Mouse (Mus musculus): ENCODE measurements around the gene Prickle3. TPM values are rescaled to one million over a fixed set of nuclear protein-coding genes. Genes with fewer than 3 reads are reported as not detected.

Gene Prickle3
- total and polyA plus RNA-seq, 3 experiments = 1.2 to 3.3 TPM; not detected in 1

DNA sequence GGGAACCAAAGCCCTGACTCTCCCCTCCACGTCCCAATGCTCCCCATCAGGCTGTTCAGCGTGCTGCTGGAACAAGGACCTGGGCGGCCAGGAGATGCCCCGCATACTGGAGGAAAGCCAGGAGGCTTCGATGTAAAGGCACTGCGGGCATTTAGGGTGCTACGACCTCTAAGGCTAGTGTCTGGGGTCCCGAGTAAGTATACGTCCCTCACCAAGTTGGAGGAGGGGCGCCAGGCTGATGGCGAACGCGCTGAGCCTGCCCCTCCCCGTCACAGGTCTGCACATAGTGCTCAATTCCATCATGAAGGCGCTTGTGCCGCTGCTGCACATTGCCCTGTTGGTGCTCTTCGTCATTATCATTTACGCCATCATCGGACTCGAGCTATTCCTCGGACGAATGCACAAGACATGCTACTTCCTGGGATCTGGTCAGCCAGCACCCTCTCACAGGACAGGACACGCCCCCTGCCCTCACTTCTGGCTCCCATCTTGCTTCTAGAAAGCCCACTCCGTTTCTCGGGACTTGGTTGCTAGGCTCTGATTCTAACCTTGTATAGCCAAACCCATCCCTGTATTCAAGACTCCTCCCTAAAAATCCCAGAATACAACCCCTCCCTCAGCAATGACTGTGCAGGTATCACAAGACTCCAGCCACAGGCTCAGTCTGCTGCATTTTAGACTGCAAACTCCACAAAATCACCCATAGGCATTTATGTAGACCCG lies 46.4 kb upstream of the Prickle3 start:
- Histone ChIP-seq H3K27me3 (ENCODE audit: control insufficient read depth in 1 of 2, insufficient read depth in 2 of 2, low read length in 2 of 2) (peaks cover 0 to 8% of the 10 kb centered on the region in 2 experiments; a peak in 3 of 4 replicates), H3K79me2 (ENCODE audit: control insufficient read depth, insufficient read depth, low read length, poor library complexity) (no peaks in the 10 kb centered on the region), H3K4me3 (ENCODE audit: control insufficient read depth in 1 of 2, insufficient read depth in 1 of 2, low read depth in 2 of 2, low read length in 2 of 2) (no peak overlapping the region), H3K4me1 (ENCODE audit: control insufficient read depth in 1 of 2, insufficient read depth in 2 of 2, low read length in 2 of 2) (peaks cover 0 to 2% of the 10 kb centered on the region in 2 experiments; a peak in 1 of 4 replicates), H3K36me3 (ENCODE audit: control insufficient read depth in 1 of 2, insufficient read depth in 2 of 2, low read length in 2 of 2) (peaks cover 0 to 2% of the 10 kb centered on the region in 2 experiments; a peak in 2 of 4 replicates), H3K9me3 (replicated peaks; ENCODE audit: insufficient read depth, low read length) (no peaks in the 10 kb centered on the region), H3K27ac (ENCODE audit: control insufficient read depth, low read depth, low read length) (no peak overlapping the region), H3K9ac (ENCODE audit: control insufficient read depth, low read depth, low read length, poor library complexity, severe bottlenecking) (no peak overlapping the region)
- DNase-seq (ENCODE audit: low read depth, low spot score) = no peak
- TF ChIP-seq POLR2AphosphoS2 (IDR thresholded peaks at IDR 0.05; ENCODE audit: low read length) (no peak), POLR2A (IDR thresholded peaks at IDR 0.05; ENCODE audit: control insufficient read depth in 1 of 2, insufficient read depth in 1 of 2, low read depth in 1 of 2, low read length in 2 of 2, poor library complexity in 1 of 2) (no peak), NRF1 (IDR thresholded peaks at IDR 0.05; ENCODE audit: insufficient read depth, low read depth, low read length, poor library complexity, severe bottlenecking) (no peak), SMC3 (IDR thresholded peaks at IDR 0.05; ENCODE audit: low read depth, low read length) (no peak), MEF2A (IDR thresholded peaks at IDR 0.05; ENCODE audit: extremely low read depth, insufficient replicate concordance, low read depth, low read length, poor library complexity, severe bottlenecking) (no peak), RCOR1 (IDR thresholded peaks at IDR 0.05; ENCODE audit: low read depth, low read length) (no peak), TAL1 (IDR thresholded peaks at IDR 0.05; ENCODE audit: low read length) (no peak), GABPA (IDR thresholded peaks at IDR 0.05; ENCODE audit: low read depth, low read length) (no peak), EP300 (IDR thresholded peaks at IDR 0.05; ENCODE audit: low read depth in 1 of 2, low read length in 2 of 2) (no peak)

GRCm38 (mm10) chrX:7617889-7618551 lies 39.0 kb upstream of the Prickle3 start:
- DNase-seq (ENCODE audit: low read depth, low spot score) = no peak
- H3K36me3 ChIP-seq (ENCODE audit: control insufficient read depth in 1 of 2, insufficient read depth in 2 of 2, low read length in 2 of 2) = no peaks in the 10 kb centered on the region
- H3K79me2 ChIP-seq (ENCODE audit: control insufficient read depth, insufficient read depth, low read length, poor library complexity) = no peaks in the 10 kb centered on the region
- no peaks in the 10 kb centered on the region for H3K4me1 ChIP-seq (ENCODE audit: control insufficient read depth in 1 of 2, insufficient read depth in 2 of 2, low read length in 2 of 2)
- H3K4me3 ChIP-seq (ENCODE audit: control insufficient read depth in 1 of 2, insufficient read depth in 1 of 2, low read depth in 2 of 2, low read length in 2 of 2) = no peak overlapping the region
- no peak for TF ChIP-seq MAX (IDR thresholded peaks at IDR 0.05; ENCODE audit: low read length)
- TF ChIP-seq ZMIZ1 (IDR thresholded peaks at IDR 0.05; ENCODE audit: low read depth, low read length) = no peak
- no peak for TF ChIP-seq KAT2A (conservative IDR thresholded peaks at IDR 0.05; ENCODE audit: low read depth, low read length)
- no peak for TF ChIP-seq CHD2 (IDR thresholded peaks at IDR 0.05; ENCODE audit: low read length)
- TF ChIP-seq E2F4 (IDR thresholded peaks at IDR 0.05; ENCODE audit: borderline replicate concordance, low read depth, low read length) = no peak
- TF ChIP-seq TAL1 (IDR thresholded peaks at IDR 0.05; ENCODE audit: low read length) = no peak
- no peak for TF ChIP-seq NRF1 (IDR thresholded peaks at IDR 0.05; ENCODE audit: insufficient read depth, low read depth, low read length, poor library complexity, severe bottlenecking)
- TF ChIP-seq TCF12 (IDR thresholded peaks at IDR 0.05; ENCODE audit: low read depth, low read length) = no peak
- TF ChIP-seq MEF2A (IDR thresholded peaks at IDR 0.05; ENCODE audit: extremely low read depth, insufficient replicate concordance, low read depth, low read length, poor library complexity, severe bottlenecking) = no peak
- TF ChIP-seq USF2 (IDR thresholded peaks at IDR 0.05; ENCODE audit: borderline replicate concordance in 1 of 2, insufficient read depth in 1 of 2, low read depth in 1 of 2, low read length in 2 of 2) = no peak
- H3K9me3 ChIP-seq (replicated peaks; ENCODE audit: insufficient read depth, low read length) = no peaks in the 10 kb centered on the region
- no peak overlapping the region for H3K9ac ChIP-seq (ENCODE audit: control insufficient read depth, low read depth, low read length, poor library complexity, severe bottlenecking)
- H3K27ac ChIP-seq (ENCODE audit: control insufficient read depth, low read depth, low read length) = no peak overlapping the region
- H3K27me3 ChIP-seq (ENCODE audit: control insufficient read depth in 1 of 2, insufficient read depth in 2 of 2, low read length in 2 of 2) = peaks cover 5 to 9% of the 10 kb centered on the region in 2 experiments

Data from MEL (cell line).